Mouse (Mus musculus): ENCODE data around the gene Fxr1.

- TF ChIP-seq CTCF (IDR thresholded peaks at IDR 0.05; ENCODE audit: control insufficient read depth, insufficient read depth, insufficient replicate concordance, low read depth, low read length): no peak
- TF ChIP-seq POLR2A (IDR thresholded peaks at IDR 0.05; ENCODE audit: control insufficient read depth, low read depth, low read length): no peak
Measured at GRCm38 (mm10) chr3:34008191-34008590, 11.6 kb upstream of the Fxr1 start.

All from testis, adult 2 months (tissue).